Mouse (Mus musculus) MEL (cell line): Measurements from ENCODE around the gene Taf6l. TPM values are rescaled to one million over a fixed set of nuclear protein-coding genes. Genes with fewer than 3 reads are reported as not detected.

Source experiments
- DNase-seq: peaks from one replicate; pipeline ENCODE4 v3.0.0; 2011; ENCODE audit warnings: low read depth, low spot score
- H3K27ac ChIP-seq: 2 replicates; pipeline ENCODE4 v1.5.1; 2012; ENCODE audit warnings: low read depth, mild to moderate bottlenecking, control low read depth, low read length, moderate library complexity; ENCODE audit not compliant: control insufficient read depth
- H3K27me3 ChIP-seq, 2 experiments: fragments of 150-350 bp in 1 of 2; sonication (generic) in 1 of 2; 2 replicates each; pipeline ENCODE4 v1.6.1; 2012; ENCODE audit warnings: low read length in 2 of 2, mild to moderate bottlenecking in 2 of 2, improper control_type of control experiment in 1 of 2, moderate library complexity in 1 of 2; ENCODE audit not compliant: insufficient read depth in 2 of 2, control insufficient read depth in 1 of 2
- H3K36me3 ChIP-seq, 2 experiments: 2 replicates each; pipeline ENCODE4 v1.6.1; 2012 to 2014; ENCODE audit warnings: low read length in 2 of 2, improper control_type of control experiment in 1 of 2, inconsistent platforms in 1 of 2, mild to moderate bottlenecking in 1 of 2; ENCODE audit not compliant: insufficient read depth in 2 of 2, control insufficient read depth in 1 of 2
- H3K4me1 ChIP-seq, 2 experiments: fragments of 150-350 bp in 1 of 2; sonication (generic) in 1 of 2; 2 replicates each; pipeline ENCODE4 v1.6.1; 2012; ENCODE audit warnings: low read length in 2 of 2, improper control_type of control experiment in 1 of 2, mild to moderate bottlenecking in 1 of 2; ENCODE audit not compliant: insufficient read depth in 2 of 2, control insufficient read depth in 1 of 2
- H3K4me3 ChIP-seq, 2 experiments: fragments of 150-350 bp in 1 of 2; sonication (generic) in 1 of 2; 2 replicates each; pipeline ENCODE4 v1.5.1; 2012; ENCODE audit warnings: low read depth in 2 of 2, low read length in 2 of 2, mild to moderate bottlenecking in 2 of 2, moderate library complexity in 2 of 2, control low read depth in 1 of 2, improper control_type of control experiment in 1 of 2; ENCODE audit not compliant: control insufficient read depth in 1 of 2, insufficient read depth in 1 of 2
- H3K79me2 ChIP-seq: 2 replicates; pipeline ENCODE4 v1.6.1; 2012; ENCODE audit warnings: mild to moderate bottlenecking, low read length, moderate library complexity; ENCODE audit not compliant: control insufficient read depth, poor library complexity, insufficient read depth
- H3K9ac ChIP-seq: 2 replicates; pipeline ENCODE4 v1.6.1; 2012; ENCODE audit warnings: low read depth, mild to moderate bottlenecking, control low read depth, low read length, moderate library complexity; ENCODE audit not compliant: control insufficient read depth, poor library complexity, severe bottlenecking
- H3K9me3 ChIP-seq: fragments of 150-350 bp; sonication (generic); replicated peaks from 2 replicates; pipeline ENCODE4 v1.6.1; 2012; ENCODE audit warnings: mild to moderate bottlenecking, low read length, improper control_type of control experiment, moderate library complexity; ENCODE audit not compliant: insufficient read depth
- BHLHE40 ChIP-seq: IDR thresholded peaks from 2 replicates; pipeline ENCODE4 v1.6.1; 2012; ENCODE audit warnings: low read depth, mild to moderate bottlenecking, inconsistent platforms, low read length, improper control_type of control experiment, borderline replicate concordance
- CTCF ChIP-seq, 3 experiments: IDR thresholded peaks in 2 of 3; conservative IDR thresholded peaks in 1 of 3; 2 replicates each; pipeline ENCODE4 v1.5.1; 2011 to 2012; ENCODE audit warnings: low read length in 3 of 3, low read depth in 2 of 3, mild to moderate bottlenecking in 2 of 3, improper control_type of control experiment in 1 of 3, inconsistent platforms in 1 of 3, mixed read lengths in 1 of 3, moderate library complexity in 1 of 3; ENCODE audit not compliant: control insufficient read depth in 1 of 3, insufficient read depth in 1 of 3, poor library complexity in 1 of 3, severe bottlenecking in 1 of 3
- EP300 ChIP-seq, 2 experiments: IDR thresholded peaks; 2 replicates each; pipeline ENCODE4 v1.6.1; 2011; ENCODE audit warnings: improper control_type of control experiment in 2 of 2, low read length in 2 of 2, low read depth in 1 of 2, mild to moderate bottlenecking in 1 of 2
- ETS1 ChIP-seq: IDR thresholded peaks from 2 replicates; pipeline ENCODE4 v1.6.1; 2012; ENCODE audit warnings: low read depth, mild to moderate bottlenecking, inconsistent platforms, low read length, improper control_type of control experiment, moderate library complexity
- GABPA ChIP-seq: IDR thresholded peaks from 2 replicates; pipeline ENCODE4 v1.6.1; 2012; ENCODE audit warnings: low read depth, mild to moderate bottlenecking, inconsistent platforms, low read length, improper control_type of control experiment, moderate library complexity
- JUND ChIP-seq: IDR thresholded peaks from 2 replicates; pipeline ENCODE4 v1.6.1; 2011; ENCODE audit warnings: low read depth, mild to moderate bottlenecking, improper control_type of control experiment, low read length
- MAFK ChIP-seq: IDR thresholded peaks from 2 replicates; pipeline ENCODE4 v1.6.1; 2011; ENCODE audit warnings: low read depth, mild to moderate bottlenecking, low read length, improper control_type of control experiment, borderline replicate concordance
- MAX ChIP-seq: IDR thresholded peaks from 2 replicates; pipeline ENCODE4 v1.6.1; 2011; ENCODE audit warnings: low read length, improper control_type of control experiment
- MEF2A ChIP-seq: IDR thresholded peaks from 2 replicates; pipeline ENCODE4 v1.6.1; 2014; ENCODE audit warnings: low read depth, mild to moderate bottlenecking, inconsistent platforms, low read length, improper control_type of control experiment; ENCODE audit not compliant: poor library complexity, insufficient replicate concordance, severe bottlenecking; ENCODE audit errors: extremely low read depth
- NRF1 ChIP-seq: IDR thresholded peaks from 2 replicates; pipeline ENCODE4 v1.6.1; 2014; ENCODE audit warnings: low read depth, mild to moderate bottlenecking, inconsistent platforms, low read length, improper control_type of control experiment, moderate library complexity; ENCODE audit not compliant: poor library complexity, insufficient read depth, severe bottlenecking
- POLR2A ChIP-seq, 2 experiments: IDR thresholded peaks; 2 replicates each; pipeline ENCODE4 v1.6.1; 2011 to 2012; ENCODE audit warnings: low read length in 2 of 2, mild to moderate bottlenecking in 2 of 2, control low read depth in 1 of 2, improper control_type of control experiment in 1 of 2, low read depth in 1 of 2, moderate library complexity in 1 of 2; ENCODE audit not compliant: control insufficient read depth in 1 of 2, insufficient read depth in 1 of 2, poor library complexity in 1 of 2
- POLR2AphosphoS2 ChIP-seq: IDR thresholded peaks from 2 replicates; pipeline ENCODE4 v1.6.1; 2011; ENCODE audit warnings: low read length, improper control_type of control experiment
- SIN3A ChIP-seq: IDR thresholded peaks from 2 replicates; pipeline ENCODE4 v1.6.1; 2012; ENCODE audit warnings: low read length, improper control_type of control experiment, inconsistent platforms
- TCF12 ChIP-seq: IDR thresholded peaks from 2 replicates; pipeline ENCODE4 v1.6.1; 2014; ENCODE audit warnings: low read depth, mild to moderate bottlenecking, inconsistent platforms, low read length, improper control_type of control experiment, moderate library complexity
- UBTF ChIP-seq: IDR thresholded peaks from 2 replicates; pipeline ENCODE4 v1.6.1; 2012; ENCODE audit warnings: low read depth, mild to moderate bottlenecking, inconsistent platforms, low read length, improper control_type of control experiment, moderate library complexity, borderline replicate concordance; ENCODE audit not compliant: insufficient read depth
- ZC3H11A ChIP-seq: IDR thresholded peaks from 2 replicates; pipeline ENCODE4 v1.6.1; 2012; ENCODE audit warnings: low read depth, mild to moderate bottlenecking, inconsistent platforms, low read length, improper control_type of control experiment
- polyA plus RNA-seq, 2 experiments: library from polyadenylated mRNA; stranded (reverse) in 1 of 2; unstranded in 1 of 2; fragments of >175 nt in 1 of 2; fragments of >200 nt in 1 of 2; gene quantifications; 2 replicates each; pipeline versions ENCODE4 v1.2.1 to v1.2.4; 2012; ENCODE audit warnings: low replicate concordance in 2 of 2, low read depth in 1 of 2; ENCODE audit not compliant: insufficient read length in 2 of 2, insufficient read depth in 1 of 2, missing spikeins in 1 of 2
- total RNA-seq: library from RNA; depleted of rRNA; stranded (reverse); fragments of 300-350 nt; gene quantifications from 2 replicates; pipeline ENCODE4 v1.2.3, GENCODE M21; 2012

Gene Taf6l
- total and polyA plus RNA-seq, 3 experiments, result 18.3 to 25.5 TPM; not detected in 1

DNA sequence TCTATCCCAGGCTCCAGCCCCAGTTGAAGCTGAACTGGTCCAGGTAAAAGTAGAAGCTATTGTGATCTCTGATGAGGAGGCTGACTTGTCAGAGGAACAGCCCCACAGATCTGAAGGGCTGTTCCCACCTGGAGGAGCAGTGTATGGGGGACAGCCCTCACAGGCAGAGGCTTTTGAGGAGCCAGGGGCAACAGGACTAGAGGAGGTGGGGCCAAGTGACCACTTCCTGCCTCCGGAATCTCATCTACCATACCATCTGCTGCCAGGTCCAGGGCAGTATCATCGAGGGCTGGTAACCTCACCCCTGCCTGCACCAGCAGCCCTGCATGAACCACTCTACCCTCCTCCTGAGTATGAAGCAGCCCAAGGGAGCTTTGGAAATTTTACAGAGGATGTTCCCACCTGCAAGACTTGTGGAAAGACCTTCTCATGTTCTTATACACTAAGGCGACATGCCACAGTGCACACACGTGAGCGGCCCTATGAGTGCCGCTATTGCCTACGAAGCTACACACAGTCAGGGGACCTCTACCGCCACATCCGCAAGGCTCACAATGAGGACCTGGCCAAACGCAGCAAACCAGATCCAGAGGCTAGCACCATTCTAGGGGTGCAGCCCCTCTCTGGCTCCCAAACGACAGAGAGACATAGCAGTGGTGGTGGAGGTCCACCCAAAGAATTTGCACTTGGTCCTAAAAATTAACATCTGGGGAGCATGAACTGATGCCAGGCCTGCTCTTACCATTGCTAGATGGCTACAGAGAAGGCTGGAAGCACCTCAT, 17.9 kb upstream of the Taf6l start:
- DNase-seq, result no peak
- no peaks in the 10 kb centered on the region; the same call in 1 of the 2 replicates for H3K79me2 ChIP-seq
- H3K27ac ChIP-seq, result no peak overlapping the region
- H3K27me3 ChIP-seq, result no peaks in the 10 kb centered on the region
- H3K9me3 ChIP-seq, result no peaks in the 10 kb centered on the region
- H3K9ac ChIP-seq, result no peak overlapping the region
- H3K36me3 ChIP-seq, result peaks cover 4 to 5% of the 10 kb centered on the region in 2 experiments
- TF ChIP-seq EP300 (IDR thresholded peaks at IDR 0.05; ENCODE audit: low read depth in 1 of 2, low read length in 2 of 2), result no peak
- TF ChIP-seq UBTF, result no peak
- TF ChIP-seq TCF12, result no peak
- no peak for TF ChIP-seq ETS1
- no peak for TF ChIP-seq MAFK
- no peak for TF ChIP-seq GABPA
- no peak; a peak in 1 of 4 replicates for TF ChIP-seq POLR2A (IDR thresholded peaks at IDR 0.05; ENCODE audit: control insufficient read depth in 1 of 2, insufficient read depth in 1 of 2, low read depth in 1 of 2, low read length in 2 of 2, poor library complexity in 1 of 2)
- H3K4me1 ChIP-seq, result peaks cover 2 to 19% of the 10 kb centered on the region in 2 experiments; a peak in 2 of 4 replicates
- H3K4me3 ChIP-seq, result no peak overlapping the region

DNA sequence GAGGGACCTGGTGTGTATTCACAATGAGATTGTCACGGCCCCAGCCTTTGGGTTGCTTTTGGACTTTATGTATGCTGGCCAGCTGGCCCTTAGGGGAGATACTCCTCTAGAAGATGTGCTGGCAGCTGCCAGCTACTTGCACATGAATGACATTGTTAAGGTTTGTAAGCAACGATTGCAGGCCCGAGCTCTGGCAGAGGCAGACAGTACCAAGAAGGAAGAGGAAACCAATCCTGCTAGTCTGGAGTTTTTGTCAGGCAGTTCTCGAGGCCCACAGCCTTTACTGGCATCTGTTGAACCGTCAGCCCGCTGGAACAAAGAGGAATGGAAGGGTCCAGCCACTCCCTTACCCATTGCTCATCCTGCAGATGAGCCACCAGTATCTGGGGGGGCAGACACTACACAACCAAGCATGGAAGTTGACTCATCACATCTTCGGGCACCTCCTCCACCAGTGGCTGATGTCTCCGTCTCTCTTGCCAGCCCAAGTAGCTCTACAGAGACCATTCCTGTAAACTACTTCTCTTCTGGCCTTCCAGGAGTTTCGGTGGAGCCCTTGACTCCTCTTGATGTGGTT, 17.1 kb upstream of the Taf6l start:
- TF ChIP-seq ETS1 (no peak), ZC3H11A (no peak), POLR2AphosphoS2 (no peak), CTCF (IDR thresholded peaks at IDR 0.05 in 2 of 3, conservative IDR thresholded peaks at IDR 0.05 in 1 of 3; ENCODE audit: control insufficient read depth in 1 of 3, insufficient read depth in 1 of 3, low read depth in 2 of 3, low read length in 3 of 3, poor library complexity in 1 of 3, severe bottlenecking in 1 of 3) (no peak), MAX (no peak), SIN3A (no peak), JUND (no peak), BHLHE40 (no peak), NRF1 (no peak), TCF12 (no peak), MEF2A (no peak)
- no peak overlapping the region for H3K9ac ChIP-seq
- DNase-seq, result no peak
- H3K27me3 ChIP-seq, result no peaks in the 10 kb centered on the region
- no peaks in the 10 kb centered on the region for H3K9me3 ChIP-seq
- H3K27ac ChIP-seq, result no peak overlapping the region
- peaks cover under 1 to 9% of the 10 kb centered on the region in 2 experiments for H3K36me3 ChIP-seq
- H3K4me1 ChIP-seq, result peaks cover 2 to 21% of the 10 kb centered on the region in 2 experiments; a peak in 2 of 4 replicates
- no peak overlapping the region for H3K4me3 ChIP-seq
- H3K79me2 ChIP-seq, result no peaks in the 10 kb centered on the region; the same call in 1 of the 2 replicates
